Mouse (Mus musculus) CH12.LX (cell line): ENCODE data around the gene H2-Eb2.

Experiments
- E2F4 ChIP-seq: IDR thresholded peaks from 2 replicates; pipeline ENCODE4 v1.6.1; 2011; ENCODE audit warnings: low read depth, low read length, improper control_type of control experiment; ENCODE audit not compliant: insufficient replicate concordance
- ELF1 ChIP-seq: IDR thresholded peaks from 2 replicates; pipeline ENCODE4 v1.6.1; 2014; ENCODE audit warnings: low read depth, mild to moderate bottlenecking, inconsistent platforms, low read length, improper control_type of control experiment
- POLR2A ChIP-seq: IDR thresholded peaks from 2 replicates; pipeline ENCODE4 v1.6.1; 2011; ENCODE audit warnings: low read depth, mild to moderate bottlenecking, improper control_type of control experiment, low read length
- RCOR1 ChIP-seq: conservative IDR thresholded peaks from 2 replicates; pipeline ENCODE4 v1.6.1; 2012; ENCODE audit warnings: low read depth, mild to moderate bottlenecking, inconsistent platforms, low read length, improper control_type of control experiment
- UBTF ChIP-seq: IDR thresholded peaks from 2 replicates; pipeline ENCODE4 v1.6.1; 2012; ENCODE audit warnings: low read depth, mild to moderate bottlenecking, inconsistent platforms, low read length, improper control_type of control experiment, moderate library complexity
- USF1 ChIP-seq: IDR thresholded peaks from 2 replicates; pipeline ENCODE4 v1.6.1; 2014; ENCODE audit warnings: low read depth, mild to moderate bottlenecking, inconsistent platforms, low read length, improper control_type of control experiment

- TF ChIP-seq ELF1 (no peak; the same call in 1 of the 2 replicates), USF1 (no peak), POLR2A (no peak), UBTF (no peak), E2F4 (no peak), RCOR1 (no peak)
These were observed 908 bp downstream of the H2-Eb2 start for GRCm38 (mm10) chr17:34326373-34326772.
